Mouse (Mus musculus) mouse embryonic stem cell (cell line): ENCODE measurements around the gene Cldn6.

Experiments
- in situ Hi-C, 2 experiments: fragments of 300-500 bp; cut with MboI; formaldehyde crosslinking; loops; 1 replicate in 1 of 2; 3 replicates in 1 of 2; pipeline ENCODE4 v1.14.3; 2019 to 2020; ENCODE audit warnings: low sequenced_read_pairs in 2 of 2, low pct_unique_long_range_greater_than_20kb in 1 of 2, mixed read lengths in 1 of 2; ENCODE audit not compliant: unreplicated experiment in 1 of 2

The Cldn6 gene

GRCm38 (mm10) chr17:23703301-23703700 lies 24.3 kb downstream of the Cldn6 start:
- in situ Hi-C loops = no loop called here

GRCm38 (mm10) chr17:23704741-23705140 lies 25.7 kb downstream of the Cldn6 start:
- in situ Hi-C loops = loop anchor here (5.0 kb wide), 2 partner anchors 32 to 42 kb away; partner anchors contain the start of genes Bicdl2 (in 1 of the 2), Hcfc1r1 (in 1 of the 2) and Thoc6 (in 1 of the 2)

GRCm38 (mm10) chr17:23705525-23706104 lies 26.6 kb downstream of the Cldn6 start:
- in situ Hi-C loops = loop anchor here (5.0 kb wide), 2 partner anchors 33 to 43 kb away; partner anchors contain the start of genes Bicdl2 (in 1 of the 2), Hcfc1r1 (in 1 of the 2) and Thoc6 (in 1 of the 2)

- in situ Hi-C loops = loop anchor here (5.0 kb wide), 2 partner anchors 34 to 44 kb away; partner anchors contain the start of genes Bicdl2 (in 1 of the 2), Hcfc1r1 (in 1 of the 2) and Thoc6 (in 1 of the 2)
These were observed 27.2 kb downstream of the Cldn6 start for GRCm38 (mm10) chr17:23706212-23706611.

- in situ Hi-C loops = no loop called here
These were observed 38.0 kb downstream of the Cldn6 start for GRCm38 (mm10) chr17:23717003-23717402.

GRCm38 (mm10) chr17:23719455-23719854 lies 40.4 kb downstream of the Cldn6 start:
- in situ Hi-C loops = no loop called here

GRCm38 (mm10) chr17:23721886-23722285 lies 42.8 kb downstream of the Cldn6 start:
- in situ Hi-C loops = no loop called here

GRCm38 (mm10) chr17:23722376-23723125 lies 43.5 kb downstream of the Cldn6 start, which contains the start of gene 1520401A03Rik:
1520401A03Rik (minus strand) TSS chr17:23722783.
- in situ Hi-C loops = no loop called here

- in situ Hi-C loops = no loop called here
These were observed 46.4 kb downstream of the Cldn6 start for GRCm38 (mm10) chr17:23725477-23725876.

- in situ Hi-C loops = no loop called here
These were observed 47.1 kb downstream of the Cldn6 start, which contains the start of gene Pkmyt1 for GRCm38 (mm10) chr17:23725999-23726757. Pkmyt1 (plus strand) TSS chr17:23726336.

- in situ Hi-C loops = no loop called here
These were observed 47.7 kb downstream of the Cldn6 start for GRCm38 (mm10) chr17:23726758-23727142.

- in situ Hi-C loops = no loop called here
These were observed 51.4 kb downstream of the Cldn6 start for GRCm38 (mm10) chr17:23730441-23730840.
